Mouse (Mus musculus) spleen, adult 2 months (tissue): ENCODE data around the gene Psmb5.

Source experiments
- CTCF ChIP-seq: fragments of 200-500 bp; IDR thresholded peaks from 2 replicates; pipeline ENCODE4 v1.5.1; 2011; ENCODE audit warnings: mild to moderate bottlenecking, inconsistent platforms; ENCODE audit not compliant: insufficient read depth, insufficient read length, insufficient replicate concordance; ENCODE audit errors: extremely low read depth
- POLR2A ChIP-seq: fragments of 200-500 bp; IDR thresholded peaks from 2 replicates; pipeline ENCODE4 v1.6.1; 2011; ENCODE audit warnings: low read depth, low read length, inconsistent platforms

DNA sequence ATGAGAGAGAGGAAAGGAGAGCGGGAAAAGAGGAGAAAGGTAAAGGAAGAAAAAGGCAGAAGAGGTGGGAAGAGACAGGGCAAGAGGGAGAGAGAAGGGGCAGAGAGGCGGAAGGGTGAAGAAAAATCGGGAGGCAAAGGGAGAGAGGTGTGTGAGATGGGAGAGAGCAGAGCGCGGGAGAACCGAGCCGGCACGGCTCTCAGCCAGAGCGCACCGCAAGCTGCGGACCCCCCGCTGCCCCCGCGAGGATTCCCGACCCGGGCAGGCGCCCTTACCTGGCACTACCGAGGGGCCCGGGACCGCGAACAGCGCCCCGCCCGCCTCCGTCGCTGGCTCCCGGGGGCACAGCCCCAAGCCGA, 23.1 kb upstream of the Psmb5 start, which contains the start of gene Gm17606:
- TF ChIP-seq CTCF = no peak
- no peak for TF ChIP-seq POLR2A
